Mouse (Mus musculus) thymus, postnatal 25 days (tissue): Measurements from ENCODE around the gene Ncbp3.

Experiments used
- DNase-seq: peaks from one replicate; pipeline ENCODE4 v3.0.0; 2022

Ncbp3 gene

GRCm38 (mm10) chr11:73047542-73047996 lies at the start of gene Ncbp3:
TSS of gene Ncbp3 (plus strand) at chr11:73047783.
- DNase-seq, result peak; percentile 99

GRCm38 (mm10) chr11:72998771-72999170 lies 48.8 kb upstream of the Ncbp3 start, which contains the start of gene P2rx1:
TSS of gene P2rx1 (plus strand) at chr11:72999103.
- no peak for DNase-seq

GRCm38 (mm10) chr11:73001029-73001428 lies 46.6 kb upstream of the Ncbp3 start:
- peak; percentile 82 for DNase-seq

GRCm38 (mm10) chr11:73006377-73006776 lies 41.2 kb upstream of the Ncbp3 start:
- DNase-seq, result peak; percentile 71

DNA sequence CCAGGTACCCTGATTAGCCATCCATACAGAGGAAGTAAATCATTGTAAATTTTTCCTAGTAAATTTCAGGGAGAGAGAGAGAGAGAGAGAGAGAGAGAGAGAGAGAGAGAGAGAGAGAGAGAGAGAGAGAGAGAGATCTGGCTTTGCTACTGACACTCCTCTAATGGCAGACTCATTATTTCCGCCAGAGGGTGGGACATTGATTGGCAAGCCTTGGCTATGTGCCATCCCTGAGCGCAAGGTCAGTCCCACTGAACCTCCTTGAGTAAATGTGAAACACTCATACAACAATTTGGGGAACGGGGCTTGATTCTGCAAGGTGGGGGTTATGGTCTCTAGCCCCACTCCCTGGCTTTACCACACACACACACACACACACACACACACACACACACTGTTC lies 40.5 kb upstream of the Ncbp3 start:
- DNase-seq, result no peak

- DNase-seq, result peak; percentile 82
These were observed 39.7 kb upstream of the Ncbp3 start for GRCm38 (mm10) chr11:73007698-73008481.

DNA sequence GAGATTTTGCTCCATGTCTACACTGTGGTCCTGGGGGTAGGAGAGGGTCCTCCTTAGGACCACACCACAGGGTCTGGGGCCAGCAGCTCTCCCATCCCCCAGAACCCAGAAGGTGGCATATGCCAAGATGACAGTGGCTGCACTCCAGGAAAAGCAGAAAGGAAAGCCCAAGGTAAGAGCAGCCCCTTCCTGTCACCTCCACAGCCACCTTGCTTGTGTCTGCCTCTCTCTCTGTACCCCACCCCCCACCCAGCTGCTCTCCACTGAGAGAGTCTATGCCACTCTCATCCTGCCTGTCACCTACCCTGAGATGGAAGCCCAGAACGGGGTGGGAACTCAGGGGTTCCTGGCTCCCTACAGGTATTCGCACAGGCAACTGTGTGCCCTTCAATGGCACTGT lies 38.8 kb upstream of the Ncbp3 start:
- DNase-seq, result peak; percentile 56

DNA sequence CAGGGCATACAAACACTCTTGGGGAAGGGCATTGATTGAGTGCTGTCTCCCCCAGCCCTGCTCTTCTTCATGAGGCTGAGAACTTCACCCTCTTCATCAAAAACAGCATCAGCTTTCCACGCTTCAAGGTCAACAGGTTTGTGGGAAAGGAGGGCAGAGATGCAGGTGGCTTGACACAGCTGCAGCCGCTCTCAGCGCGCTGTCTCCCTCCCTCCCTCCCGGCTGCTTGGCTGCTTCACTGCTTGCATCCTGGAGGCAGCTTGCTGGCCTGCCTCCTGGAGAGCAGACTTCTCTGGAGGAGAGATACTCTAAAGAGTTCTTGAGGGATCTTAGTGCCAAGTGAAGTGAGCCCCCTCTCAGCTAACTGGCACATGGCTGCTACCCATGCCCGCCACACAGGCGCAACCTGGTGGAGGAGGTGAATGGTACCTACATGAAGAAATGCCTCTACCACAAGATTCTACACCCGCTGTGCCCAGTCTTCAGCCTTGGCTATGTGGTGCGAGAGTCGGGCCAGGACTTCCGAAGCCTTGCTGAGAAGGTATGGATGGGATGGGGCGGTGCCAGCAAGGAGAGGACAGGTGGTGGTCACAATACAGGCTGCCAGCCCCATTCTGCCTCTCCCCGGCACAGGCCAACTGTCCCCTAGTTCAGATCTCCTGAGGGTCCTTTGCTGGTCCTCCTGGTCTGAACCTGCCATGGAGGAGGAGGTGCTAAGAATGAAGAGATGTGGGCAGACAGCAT lies 37.9 kb upstream of the Ncbp3 start:
- DNase-seq, result peak; percentile 75

- DNase-seq, result no peak
These were observed 33.6 kb upstream of the Ncbp3 start for GRCm38 (mm10) chr11:73013981-73014380.

- DNase-seq, result peak; percentile 74
These were observed 32.7 kb upstream of the Ncbp3 start for GRCm38 (mm10) chr11:73014831-73015344.

GRCm38 (mm10) chr11:73015391-73016102 lies 32.0 kb upstream of the Ncbp3 start:
- DNase-seq, result no peak

- no peak for DNase-seq
These were observed 31.5 kb upstream of the Ncbp3 start for GRCm38 (mm10) chr11:73016103-73016420.

GRCm38 (mm10) chr11:73018471-73019146 lies 29.0 kb upstream of the Ncbp3 start, which contains the start of gene Camkk1:
TSS of gene Camkk1 (plus strand) at chr11:73019008.
- peak; percentile 96 for DNase-seq

GRCm38 (mm10) chr11:73019147-73019795 lies 28.3 kb upstream of the Ncbp3 start:
- peak; percentile 94 for DNase-seq

- no peak for DNase-seq
These were observed 26.4 kb upstream of the Ncbp3 start for GRCm38 (mm10) chr11:73020953-73021800.

DNA sequence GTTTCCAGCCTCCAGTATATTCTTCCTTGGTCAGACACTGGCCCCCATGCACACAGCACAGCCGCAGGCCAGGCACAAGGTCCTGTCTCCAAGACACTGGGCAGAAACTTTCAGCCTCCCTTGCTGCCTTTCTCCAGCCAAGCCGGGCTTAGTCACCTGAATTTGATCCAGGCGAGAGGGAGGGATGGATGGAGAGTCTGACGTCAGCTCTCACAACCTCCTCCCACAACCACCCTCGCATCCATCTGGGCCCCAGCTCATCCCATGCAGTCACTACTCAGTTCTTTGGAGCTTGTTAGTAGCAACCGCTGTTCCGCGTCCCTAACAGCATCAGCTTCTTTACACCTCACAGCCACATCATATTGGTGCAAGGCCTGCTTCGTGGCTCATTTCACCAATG lies 24.5 kb upstream of the Ncbp3 start:
- no peak for DNase-seq

DNA sequence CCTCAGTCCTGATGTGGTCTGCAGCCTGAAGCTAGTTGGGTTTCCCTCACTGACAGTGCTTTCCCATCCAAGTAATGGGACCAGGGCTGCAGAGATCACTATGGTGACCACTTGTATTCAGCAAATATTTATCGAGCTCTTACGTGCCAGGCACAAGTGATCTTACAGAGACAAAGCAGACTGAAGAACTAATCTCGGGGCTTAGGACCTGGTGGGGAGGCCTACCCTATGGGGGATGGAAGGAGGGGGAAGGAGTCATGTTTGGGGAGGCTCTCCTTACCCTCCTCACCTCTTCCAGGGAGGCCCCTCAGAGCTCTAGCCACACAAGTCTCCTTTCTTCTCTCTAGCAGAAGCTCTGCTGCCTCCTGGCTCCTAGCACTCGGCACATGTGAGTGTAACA lies 23.8 kb upstream of the Ncbp3 start:
- no peak for DNase-seq

GRCm38 (mm10) chr11:73024236-73024904 lies 23.2 kb upstream of the Ncbp3 start:
- no peak for DNase-seq

GRCm38 (mm10) chr11:73026961-73027360 lies 20.6 kb upstream of the Ncbp3 start:
- DNase-seq, result no peak

- peak; percentile 63 for DNase-seq
These were observed 16.6 kb upstream of the Ncbp3 start for GRCm38 (mm10) chr11:73030821-73031498.
